Mouse (Mus musculus) gastrocnemius, postnatal 25 days (tissue): Measurements from ENCODE around the gene Fcna. TPM values are rescaled to one million over a fixed set of nuclear protein-coding genes. Genes with fewer than 3 reads are reported as not detected.

Experiments used
- DNase-seq: peaks from one replicate; pipeline ENCODE4 v3.0.0; 2022
- total RNA-seq, 2 experiments: library from RNA; stranded (reverse); gene quantifications; 1 replicate in 1 of 2; 2 replicates in 1 of 2; pipeline ENCODE4 v1.2.3; 2021

Fcna gene
- total RNA-seq, 2 experiments from 2014 or later = 3.9 to 8.5 TPM

GRCm38 (mm10) chr2:25577951-25578795, 49.7 kb downstream of the Fcna start:
- no peak for DNase-seq

- no peak for DNase-seq
These were observed 50.6 kb downstream of the Fcna start for GRCm38 (mm10) chr2:25576965-25577891.

GRCm38 (mm10) chr2:25576028-25576850, 51.6 kb downstream of the Fcna start:
- DNase-seq = no peak

GRCm38 (mm10) chr2:25575432-25576027, 52.3 kb downstream of the Fcna start:
- no peak for DNase-seq

Other genes starting within 250 kb of the Fcna start
- gene Entpd2, start 232.2 kb downstream of the Fcna start, total RNA-seq = 1 to 10 TPM; 9.1 to 9.4 TPM
- 10 to 100 TPM; 15.0 to 25.1 TPM for gene Npdc1, start 228.7 kb downstream of the Fcna start, total RNA-seq
- gene Fut7, start 204.8 kb downstream of the Fcna start, total RNA-seq = not detected
- 10 to 100 TPM; 12.5 to 16.2 TPM for gene Abca2, start 199.3 kb downstream of the Fcna start, total RNA-seq
- under 1 TPM; 0.35 to 0.64 TPM for gene Clic3, start 171.2 kb downstream of the Fcna start, total RNA-seq
- gene Paxx, start 166.9 kb downstream of the Fcna start, total RNA-seq = 10 to 100 TPM; 13.7 to 16.2 TPM
- not detected for gene Ptgds, start 158.0 kb downstream of the Fcna start, total RNA-seq
- gene Lcn12, start 134.1 kb downstream of the Fcna start, total RNA-seq = not detected
- 10 to 100 TPM; 77.2 to 77.4 TPM for gene Fbxw5, start 127.3 kb downstream of the Fcna start, total RNA-seq
- 1 to 10 TPM in 1 of 2 experiments, under 1 TPM in 1; 0.86 to 1.3 TPM for gene C8g, start 126.3 kb downstream of the Fcna start, total RNA-seq
- gene Traf2, start 81.1 kb downstream of the Fcna start, total RNA-seq = 10 to 100 TPM; 10.5 to 10.9 TPM
- gene Edf1, start 70.2 kb downstream of the Fcna start, total RNA-seq = 100 to 1,000 TPM; 142 to 162 TPM
- gene Mamdc4, start 53.2 kb downstream of the Fcna start, total RNA-seq = 1 to 10 TPM; 1.7 to 3.2 TPM
- 10 to 100 TPM; 50.1 to 53.7 TPM for gene Phpt1, start 52.8 kb downstream of the Fcna start, total RNA-seq
- not detected for gene Ajm1, start 46.3 kb downstream of the Fcna start, total RNA-seq
- gene Rabl6, start 19.5 kb downstream of the Fcna start, total RNA-seq = 10 to 100 TPM; 63.5 to 67.8 TPM
- not detected for gene Ccdc183, start 10.4 kb downstream of the Fcna start, total RNA-seq
- 10 to 100 TPM; 15.2 to 16.4 TPM for gene Tmem141, start 6.0 kb downstream of the Fcna start, total RNA-seq
- 10 to 100 TPM in 1 of 2 experiments, 1 to 10 TPM in 1; 5.7 to 20.3 TPM for gene Lcn8, start 25.1 kb upstream of the Fcna start, total RNA-seq
- not detected for gene Lcn5, start 29.9 kb upstream of the Fcna start, total RNA-seq
- not detected for gene Lcn6, start 48.8 kb upstream of the Fcna start, total RNA-seq
- gene Lcn10, start 54.7 kb upstream of the Fcna start, total RNA-seq = not detected
- not detected for gene Obp2a, start 72.0 kb upstream of the Fcna start, total RNA-seq
- 10 to 100 TPM in 1 of 2 experiments, 1 to 10 TPM in 1; 8.4 to 11.2 TPM for gene Bmyc, start 78.7 kb upstream of the Fcna start, total RNA-seq
- not detected for gene Obp2b, start 109.0 kb upstream of the Fcna start, total RNA-seq
- not detected for gene Lcn3, start 137.5 kb upstream of the Fcna start, total RNA-seq
- gene Lcn11, start 149.0 kb upstream of the Fcna start, total RNA-seq = not detected
- gene Gm13539, start 154.2 kb upstream of the Fcna start, total RNA-seq = not detected
- gene Glt6d1, start 187.8 kb upstream of the Fcna start, total RNA-seq = not detected
- gene Lcn9, start 195.1 kb upstream of the Fcna start, total RNA-seq = not detected
- not detected for gene Sohlh1, start 219.2 kb upstream of the Fcna start, total RNA-seq
- gene Kcnt1, start 235.7 kb upstream of the Fcna start, total RNA-seq = under 1 TPM in 1 of 2 experiments, not detected in 1; 0.27 TPM